Mouse (Mus musculus) E14TG2a.4 (cell line): ENCODE measurements around the gene Vps51.
"Not testable (repeated sequence)": the region's sequence is repeated elsewhere in the genome, so short reads cannot be mapped to it uniquely, and the experiment has no call there.

ENCODE experiments used
- CTCF ChIP-seq: conservative IDR thresholded peaks from 2 replicates; pipeline ENCODE4 v1.5.1; 2014; ENCODE audit warnings: low read length
- NANOG ChIP-seq: IDR thresholded peaks from 2 replicates; pipeline ENCODE4 v1.6.1; 2014; ENCODE audit warnings: borderline replicate concordance, low read length, mixed read lengths

- TF ChIP-seq CTCF, result peak; percentile 13; the same call in 1 of the 2 replicates
- TF ChIP-seq NANOG, result not testable (repeated sequence)
These were observed 32.9 kb downstream of the Vps51 start for GRCm38 (mm10) chr19:6044102-6044501.
